Mouse (Mus musculus): ENCODE data around the gene Bbox1. TPM values are rescaled to one million over a fixed set of nuclear protein-coding genes. Genes with fewer than 3 reads are reported as not detected.

Bbox1 gene
- polyA plus RNA-seq (2015; fragmentation: Nextera tagmentation; extraction: Ambion mirVana): 26.1 and 28.9 TPM in 2 replicates

DNA sequence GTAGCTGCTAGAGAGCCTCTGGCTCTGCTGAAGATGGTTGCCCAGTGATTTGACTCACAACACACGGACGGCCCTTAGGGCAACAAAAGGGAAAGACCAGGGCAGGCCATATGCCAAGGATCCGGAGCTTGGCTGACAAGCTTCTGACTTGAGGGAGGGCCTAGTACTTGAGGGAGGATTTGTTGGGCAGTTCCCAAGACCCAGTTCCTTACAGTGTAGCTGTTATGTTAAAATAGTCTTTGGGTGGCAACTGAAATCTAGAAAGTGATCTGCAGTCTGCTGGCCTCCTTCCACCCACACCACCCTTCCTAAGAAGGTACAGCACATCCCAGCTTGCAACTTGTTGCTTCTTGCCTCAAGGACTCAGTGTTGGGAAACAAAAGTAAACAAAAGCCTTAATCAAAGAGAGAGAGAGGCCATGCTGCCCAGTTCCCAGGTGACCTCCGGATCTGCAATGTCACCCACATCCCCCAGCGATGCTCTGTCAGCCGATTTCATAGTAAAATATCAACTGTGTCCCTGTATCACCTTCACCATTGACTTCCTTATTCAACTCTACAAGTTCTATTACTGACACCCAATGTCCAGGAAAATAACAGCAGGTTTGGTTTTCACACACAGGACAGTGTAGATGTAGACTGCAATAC, at the start of gene Bbox1:
Gene Bbox1, minus strand, starts transcription at position 52 of the 647 bp plus-strand sequence.
- H3K9ac ChIP-seq (replicated peaks): no peak within 1 kb of the TSS
- H3K4me3 ChIP-seq (ENCODE audit: low read depth, low read length): no peak within 1 kb of the TSS
- peaks cover 6% of the 10 kb centered on the region for H3K4me1 ChIP-seq (ENCODE audit: insufficient read depth)
- H3K4me2 ChIP-seq (ENCODE audit: low read depth, low read length): no peak within 1 kb of the TSS
- DNase-seq (peak; percentile 31), ATAC-seq (peak; percentile 84)
- H3K27ac ChIP-seq (ENCODE audit: low read depth): peak within 1 kb of the TSS; percentile 58
- H3K36me3 ChIP-seq (replicated peaks; ENCODE audit: insufficient read depth, low read length): no peaks in the 10 kb centered on the region
- TF ChIP-seq CTCF (IDR thresholded peaks at IDR 0.05; ENCODE audit: low read depth): peak; percentile 23
- TF ChIP-seq EP300 (IDR thresholded peaks at IDR 0.05; ENCODE audit: low read depth): peak; percentile 54; the same call in 1 of the 2 replicates
- WGBS (ENCODE audit: insufficient replicate concordance): 57% methylated on average over 6 of the region's 6 CpGs
- H3K9me3 ChIP-seq (ENCODE audit: low read length): no peaks in the 10 kb centered on the region
- H3K27me3 ChIP-seq (ENCODE audit: insufficient read depth, low read length): no peaks in the 10 kb centered on the region

DNA sequence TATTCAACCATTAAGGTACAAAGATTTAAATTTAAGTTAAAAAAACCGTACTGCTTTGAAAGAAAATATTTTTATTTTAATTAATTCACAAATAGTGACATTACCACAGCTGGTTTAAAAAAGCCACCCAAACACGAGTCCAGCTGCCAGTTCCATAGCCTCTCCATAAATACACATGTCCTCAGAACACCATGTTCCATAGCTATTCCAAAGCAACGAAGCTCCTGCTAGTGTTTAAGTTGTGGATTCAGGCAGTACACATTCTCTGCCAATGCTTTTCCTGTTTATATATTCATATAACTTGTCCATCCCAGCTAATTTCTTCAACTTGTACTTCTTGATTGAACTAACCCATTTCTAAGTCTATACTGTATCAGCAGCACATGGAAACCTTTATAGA, 49.5 kb upstream of the Bbox1 start:
- H3K4me1 ChIP-seq (ENCODE audit: insufficient read depth): no peaks in the 10 kb centered on the region
- TF ChIP-seq CTCF (IDR thresholded peaks at IDR 0.05; ENCODE audit: low read depth): no peak
- TF ChIP-seq EP300 (IDR thresholded peaks at IDR 0.05; ENCODE audit: low read depth): no peak
- WGBS (ENCODE audit: insufficient replicate concordance): 69% methylated on average over 3 of the region's 3 CpGs

DNA sequence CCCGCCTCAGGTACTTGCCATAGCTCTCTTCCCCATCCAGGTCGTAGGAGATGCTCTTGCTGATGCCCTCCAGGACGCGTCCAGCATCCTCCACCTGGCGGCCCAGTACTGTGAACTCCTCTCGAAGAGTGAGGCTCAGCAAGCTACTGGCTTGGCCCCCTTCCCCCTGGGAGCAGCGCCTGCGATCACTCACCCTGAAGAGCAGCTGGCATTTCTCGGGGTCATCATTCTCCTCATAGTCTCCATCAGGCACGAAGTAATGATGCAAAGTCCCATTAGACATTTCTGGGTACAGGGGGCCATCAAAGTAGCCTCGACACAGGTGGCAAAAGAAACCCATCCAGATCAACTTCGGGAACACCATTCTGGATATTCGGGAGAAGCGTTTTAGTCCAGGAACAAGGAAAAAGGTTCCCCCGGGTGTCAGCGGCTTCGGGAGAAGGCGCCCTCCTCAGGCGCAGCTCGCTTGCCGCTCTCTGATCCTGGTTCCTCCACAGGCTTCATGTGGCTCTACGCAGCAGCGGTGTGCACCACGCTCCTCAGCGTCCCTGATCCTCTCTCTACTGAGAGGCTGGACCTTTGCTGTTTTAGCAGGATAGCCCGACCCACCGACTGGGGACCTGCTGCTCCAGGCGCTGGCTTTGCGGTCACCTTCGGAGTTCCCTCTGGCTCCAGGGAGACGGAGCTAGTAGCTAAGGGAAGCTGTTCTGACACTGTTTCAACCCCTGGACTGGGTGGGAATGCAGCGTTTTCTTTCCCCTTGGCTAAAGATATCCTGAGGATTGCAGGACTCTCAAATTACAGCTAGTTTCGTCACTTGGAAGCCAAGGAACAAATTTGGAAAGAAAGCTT, 48.3 kb upstream of the Bbox1 start, which contains the start of gene Fibin:
Gene Fibin, minus strand, starts transcription at position 752 of the 852 bp plus-strand sequence.
- H3K4me2 ChIP-seq (ENCODE audit: low read depth, low read length): peak within 1 kb of the TSS; percentile 68
- TF ChIP-seq EP300 (IDR thresholded peaks at IDR 0.05; ENCODE audit: low read depth): no peak
- peak; percentile 28; the same call in 1 of the 2 replicates for TF ChIP-seq CTCF (IDR thresholded peaks at IDR 0.05; ENCODE audit: low read depth)
- H3K36me3 ChIP-seq (replicated peaks; ENCODE audit: insufficient read depth, low read length): no peaks in the 10 kb centered on the region
- WGBS (ENCODE audit: insufficient replicate concordance): 3% methylated on average over 33 of the region's 33 CpGs
- no peaks in the 10 kb centered on the region for H3K4me1 ChIP-seq (ENCODE audit: insufficient read depth)
- peak; percentile 28 for DNase-seq
- H3K27ac ChIP-seq (ENCODE audit: low read depth): no peak within 1 kb of the TSS
- peak within 1 kb of the TSS; percentile 33 for H3K4me3 ChIP-seq (ENCODE audit: low read depth, low read length)
- no peaks in the 10 kb centered on the region for H3K9me3 ChIP-seq (ENCODE audit: low read length)
- H3K27me3 ChIP-seq (ENCODE audit: insufficient read depth, low read length): no peaks in the 10 kb centered on the region
- H3K9ac ChIP-seq (replicated peaks): peak within 1 kb of the TSS; percentile 16; the same call in 1 of the 2 replicates
- ATAC-seq: peak; percentile 73

More for the DNA sequence above, 49.5 kb upstream of the Bbox1 start:
- Histone ChIP-seq H3K27ac (ENCODE audit: low read depth) (no peak overlapping the region), H3K36me3 (replicated peaks; ENCODE audit: insufficient read depth, low read length) (no peaks in the 10 kb centered on the region), H3K9me3 (ENCODE audit: low read length) (no peaks in the 10 kb centered on the region), H3K9ac (replicated peaks) (no peak overlapping the region), H3K4me2 (ENCODE audit: low read depth, low read length) (no peak overlapping the region), H3K4me3 (ENCODE audit: low read depth, low read length) (no peak overlapping the region), H3K27me3 (ENCODE audit: insufficient read depth, low read length) (no peaks in the 10 kb centered on the region)
- DNase-seq (no peak), ATAC-seq (no peak)

DNA sequence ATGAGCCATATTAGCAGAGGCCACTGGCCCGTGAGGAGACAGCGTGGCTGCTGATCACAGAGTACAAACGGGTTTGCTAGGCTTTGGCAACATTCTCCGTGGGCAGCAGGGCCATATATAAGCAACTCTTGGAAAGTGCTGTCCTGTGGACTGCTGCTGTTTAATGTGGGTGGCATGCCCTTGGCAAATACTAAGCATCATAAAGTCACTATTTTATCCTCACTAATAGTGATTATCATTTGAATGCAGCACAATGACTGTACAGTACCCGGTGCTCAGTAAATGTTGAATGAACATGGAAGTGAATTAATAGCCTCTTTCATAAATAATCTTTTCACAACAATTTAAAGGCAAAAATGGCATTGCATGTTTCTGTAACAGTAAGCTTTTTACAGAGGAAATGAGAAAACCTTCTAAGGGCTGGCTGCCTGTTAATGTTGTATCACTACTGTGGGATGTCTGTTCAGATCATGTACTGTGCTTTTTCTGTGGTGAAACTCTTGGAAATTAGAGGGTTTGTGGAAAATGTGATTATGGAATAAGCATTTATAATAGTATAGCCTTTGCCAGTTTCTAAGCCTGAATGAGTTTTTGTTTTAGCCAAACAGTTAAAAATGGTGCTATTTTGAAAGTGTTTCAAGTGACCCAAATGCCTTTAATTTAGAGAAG, 39.1 kb upstream of the Bbox1 start:
- 81% methylated on average over 5 of the region's 5 CpGs for WGBS (ENCODE audit: insufficient replicate concordance)
- H3K36me3 ChIP-seq (replicated peaks; ENCODE audit: insufficient read depth, low read length): no peaks in the 10 kb centered on the region

DNA sequence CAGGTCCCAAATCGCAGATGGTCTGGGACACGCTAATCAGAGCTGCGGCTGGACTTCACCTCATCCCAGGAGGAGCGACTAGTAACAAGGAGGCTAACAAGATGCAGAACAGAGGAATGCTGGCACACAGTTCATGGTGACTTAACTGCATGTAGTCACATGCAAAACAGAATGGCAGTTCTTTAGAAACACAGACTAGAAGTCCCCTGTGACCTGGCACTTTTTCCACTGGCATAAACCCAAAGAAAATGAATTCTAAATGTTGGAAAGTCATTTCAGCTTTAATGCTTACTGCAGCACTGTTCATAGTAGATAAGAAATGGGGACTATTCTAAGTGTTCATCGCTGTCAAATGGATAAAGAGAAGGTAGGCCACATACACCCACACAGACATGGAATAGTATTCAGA, 37.5 kb upstream of the Bbox1 start:
- 62% methylated on average over 5 of the region's 5 CpGs for WGBS (ENCODE audit: insufficient replicate concordance)
- Histone ChIP-seq H3K4me2 (ENCODE audit: low read depth, low read length) (no peak overlapping the region), H3K4me1 (ENCODE audit: insufficient read depth) (no peaks in the 10 kb centered on the region), H3K9ac (replicated peaks) (no peak overlapping the region), H3K27me3 (ENCODE audit: insufficient read depth, low read length) (no peaks in the 10 kb centered on the region), H3K9me3 (ENCODE audit: low read length) (no peaks in the 10 kb centered on the region), H3K27ac (ENCODE audit: low read depth) (no peak overlapping the region), H3K4me3 (ENCODE audit: low read depth, low read length) (no peak overlapping the region), H3K36me3 (replicated peaks; ENCODE audit: insufficient read depth, low read length) (no peaks in the 10 kb centered on the region)
- DNase-seq: no peak
- no peak for TF ChIP-seq CTCF (IDR thresholded peaks at IDR 0.05; ENCODE audit: low read depth)
- TF ChIP-seq EP300 (IDR thresholded peaks at IDR 0.05; ENCODE audit: low read depth): no peak
- ATAC-seq: no peak

More for the DNA sequence above, 39.1 kb upstream of the Bbox1 start:
- Histone ChIP-seq H3K27me3 (ENCODE audit: insufficient read depth, low read length) (no peaks in the 10 kb centered on the region), H3K4me2 (ENCODE audit: low read depth, low read length) (no peak overlapping the region), H3K4me3 (ENCODE audit: low read depth, low read length) (no peak overlapping the region), H3K27ac (ENCODE audit: low read depth) (no peak overlapping the region), H3K9me3 (ENCODE audit: low read length) (no peaks in the 10 kb centered on the region), H3K9ac (replicated peaks) (no peak overlapping the region), H3K4me1 (ENCODE audit: insufficient read depth) (no peaks in the 10 kb centered on the region)
- no peak for DNase-seq
- no peak for TF ChIP-seq EP300 (IDR thresholded peaks at IDR 0.05; ENCODE audit: low read depth)
- TF ChIP-seq CTCF (IDR thresholded peaks at IDR 0.05; ENCODE audit: low read depth): no peak
- ATAC-seq: no peak

DNA sequence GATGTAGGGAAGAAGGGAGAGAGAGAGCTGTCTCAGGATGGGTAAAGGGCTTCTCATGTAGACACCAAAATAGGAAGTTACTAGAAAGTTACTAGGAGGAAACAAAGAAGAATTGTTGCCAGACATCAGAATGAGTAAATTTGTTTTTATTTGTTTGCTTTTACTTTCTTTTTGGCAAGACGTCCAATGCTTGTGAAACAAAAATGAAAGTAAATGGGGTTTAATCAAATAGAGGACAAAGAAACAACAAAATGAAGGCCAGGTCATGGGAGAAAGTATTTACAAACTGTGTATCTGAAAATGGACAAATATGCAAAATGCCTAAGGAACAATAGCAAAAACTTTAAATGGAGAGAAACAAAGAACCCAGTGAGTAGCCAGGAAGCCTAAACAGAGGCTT, 37.0 kb upstream of the Bbox1 start:
- ATAC-seq (no peak), DNase-seq (no peak)
- Histone ChIP-seq H3K36me3 (replicated peaks; ENCODE audit: insufficient read depth, low read length) (no peaks in the 10 kb centered on the region), H3K9ac (replicated peaks) (no peak overlapping the region), H3K27me3 (ENCODE audit: insufficient read depth, low read length) (no peaks in the 10 kb centered on the region), H3K4me3 (ENCODE audit: low read depth, low read length) (no peak overlapping the region), H3K4me1 (ENCODE audit: insufficient read depth) (no peaks in the 10 kb centered on the region), H3K27ac (ENCODE audit: low read depth) (no peak overlapping the region), H3K9me3 (ENCODE audit: low read length) (no peaks in the 10 kb centered on the region), H3K4me2 (ENCODE audit: low read depth, low read length) (no peak overlapping the region)
- no peak for TF ChIP-seq EP300 (IDR thresholded peaks at IDR 0.05; ENCODE audit: low read depth)
- no peak for TF ChIP-seq CTCF (IDR thresholded peaks at IDR 0.05; ENCODE audit: low read depth)
- 49% methylated on average over 1 of the region's 1 CpGs for WGBS (ENCODE audit: insufficient replicate concordance)
